ENCODE assay signal across 14 mouse cellular contexts in the genomic region with DNA sequence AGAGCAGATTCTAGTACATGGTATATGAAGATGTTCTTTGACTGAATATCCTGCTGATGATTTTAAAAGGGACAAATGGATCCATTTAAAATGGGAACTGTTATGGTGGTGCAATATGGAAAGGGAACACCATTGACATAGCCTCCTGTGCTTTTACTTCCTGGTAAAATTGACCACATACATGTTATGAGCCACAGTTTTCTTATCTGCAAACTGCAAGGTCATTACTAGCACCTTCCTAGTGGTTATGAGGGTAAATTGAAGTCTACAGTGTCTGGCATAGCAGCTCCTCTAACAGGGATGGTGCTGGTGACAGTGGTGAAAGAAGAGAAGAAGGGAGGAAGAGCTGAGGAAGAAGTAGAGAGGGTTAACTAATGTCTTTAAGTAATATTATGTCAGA.
"Had no signal": no experiment of that assay in that cellular context is flagged by ENCODE, and none has a peak within 500 bp of the region (broad histone marks: within the 10 kb centered on the region; RNA-seq: fewer than 3 reads in every experiment).

No protein-coding gene starts in this region.

- H3K27me3 ChIP-seq: limb, embryonic 12.5 days; liver, embryonic 15.5 days; lung, embryonic 15.5 days; midbrain, embryonic 15.5 days; neural tube, embryonic 13.5 days; stomach, embryonic 15.5 days had no signal

- H3K9me3 ChIP-seq: limb, embryonic 12.5 days; liver, embryonic 15.5 days; lung, embryonic 15.5 days; midbrain, embryonic 15.5 days; neural tube, embryonic 13.5 days; stomach, embryonic 15.5 days had no signal

- H3K4me3 ChIP-seq: limb, embryonic 12.5 days; liver, embryonic 15.5 days; lung, embryonic 15.5 days; midbrain, embryonic 15.5 days; neural tube, embryonic 13.5 days; stomach, embryonic 15.5 days had no signal

- H3K4me2 ChIP-seq: limb, embryonic 12.5 days; liver, embryonic 15.5 days; lung, embryonic 15.5 days; midbrain, embryonic 11.5 days; midbrain, embryonic 15.5 days; neural tube, embryonic 13.5 days; stomach, embryonic 15.5 days had no signal

- H3K36me3 ChIP-seq: limb, embryonic 12.5 days; liver, embryonic 15.5 days; lung, embryonic 15.5 days; midbrain, embryonic 15.5 days; neural tube, embryonic 13.5 days; stomach, embryonic 15.5 days had no signal

- H3K27ac ChIP-seq: limb, embryonic 12.5 days; liver, embryonic 15.5 days; lung, embryonic 15.5 days; midbrain, embryonic 15.5 days; neural tube, embryonic 13.5 days; stomach, embryonic 15.5 days had no signal

- H3K9ac ChIP-seq: limb, embryonic 12.5 days; liver, embryonic 15.5 days; lung, embryonic 15.5 days; midbrain, embryonic 15.5 days; neural tube, embryonic 13.5 days; stomach, embryonic 15.5 days had no signal

- DNase-seq: kidney, adult 11 months; kidney, postnatal 14 days; layer of hippocampus, postnatal 36 days; lung, postnatal 14 days; retina, postnatal 1 day; right cerebral cortex, postnatal 4 days; thymus, postnatal 36 days had no signal

- H3K4me1 ChIP-seq: liver, embryonic 15.5 days; lung, embryonic 15.5 days; midbrain, embryonic 15.5 days; neural tube, embryonic 13.5 days; stomach, embryonic 15.5 days had no signal

- ATAC-seq: midbrain, embryonic 15.5 days had no signal
